ENCODE assay signal across 26 mouse cellular contexts in genomic region chr3:32500346-32500745, GRCm38 (mm10). TPM values are rescaled to one million over a fixed set of nuclear protein-coding genes. Genes with fewer than 3 reads are reported as not detected.
"Had no signal": no experiment of that assay in that cellular context is flagged by ENCODE, and none has a peak within 500 bp of the region (broad histone marks: within the 10 kb centered on the region; RNA-seq: fewer than 3 reads in every experiment).

No protein-coding gene starts in this region.

- H3K4me1 ChIP-seq: liver, embryonic 13.5 days; midbrain, embryonic 15.5 days; neural tube, embryonic 13.5 days; stomach, embryonic 15.5 days had no signal

- H3K27ac ChIP-seq: kidney, postnatal 0 days; left cerebral cortex, adult 2 months; liver, embryonic 13.5 days; midbrain, embryonic 12.5 days; midbrain, embryonic 15.5 days; neural tube, embryonic 13.5 days; stomach, embryonic 15.5 days had no signal

- H3K4me3 ChIP-seq: left cerebral cortex, adult 2 months; liver, embryonic 13.5 days; midbrain, embryonic 12.5 days; midbrain, embryonic 15.5 days; myocyte; neural tube, embryonic 13.5 days; stomach, embryonic 15.5 days had no signal

- H3K4me2 ChIP-seq: liver, embryonic 13.5 days; midbrain, embryonic 12.5 days; midbrain, embryonic 15.5 days; neural tube, embryonic 13.5 days; stomach, embryonic 15.5 days had no signal

- H3K9ac ChIP-seq: liver, embryonic 13.5 days; midbrain, embryonic 12.5 days; midbrain, embryonic 15.5 days; neural tube, embryonic 13.5 days; stomach, embryonic 15.5 days had no signal

- DNase-seq: kidney, adult 8-10 months; kidney, postnatal 36 days; layer of hippocampus, postnatal 36 days; liver, embryonic 13.5 days; lung, adult 2 months; lung, postnatal 14 days; lung, postnatal 4 days; retina, postnatal 1 day; right cerebral cortex, postnatal 25 days; spleen, adult 18-20 months; thymus, adult 2 months; thymus, postnatal 14 days; thymus, postnatal 4 days had no signal

- H3K27me3 ChIP-seq: liver, embryonic 13.5 days; midbrain, embryonic 12.5 days; midbrain, embryonic 15.5 days; neural tube, embryonic 13.5 days; stomach, embryonic 15.5 days had no signal

- ATAC-seq: midbrain, embryonic 15.5 days had no signal

- H3K36me3 ChIP-seq: liver, embryonic 13.5 days; midbrain, embryonic 12.5 days; midbrain, embryonic 15.5 days; neural tube, embryonic 13.5 days; stomach, embryonic 15.5 days had no signal

- H3K9me3 ChIP-seq: liver, embryonic 13.5 days; midbrain, embryonic 12.5 days; midbrain, embryonic 15.5 days; neural tube, embryonic 13.5 days; stomach, embryonic 15.5 days had no signal

RNA-seq across cellular contexts. Expression of gene Kcnmb3, which starts 8.3 kb away (rescaled TPM):
- total RNA-seq: left cerebral cortex, adult 2 months; liver, adult 2 months; megakaryocyte progenitor cell, adult 5-6 weeks; megakaryocyte-erythroid progenitor cell, adult 5-6 weeks; monocyte, adult 5-6 weeks had no signal
- polyA plus RNA-seq: kidney, postnatal 0 days; limb, embryonic 14.5 days; liver, adult 2 months; liver, embryonic 13.5 days; liver, embryonic 16.5 days; lung, adult 2 months; myocyte had no signal
